Mouse (Mus musculus) cortical plate, adult 2 months (tissue): ENCODE data around the gene Btnl1. TPM values are rescaled to one million over a fixed set of nuclear protein-coding genes. Genes with fewer than 3 reads are reported as not detected.

ENCODE experiments used
- H3K27ac ChIP-seq: fragments of 200-500 bp; 2 replicates; pipeline ENCODE4 v1.5.1; 2012; ENCODE audit warnings: low read length, control low read depth, inconsistent platforms; ENCODE audit not compliant: insufficient read depth
- H3K4me1 ChIP-seq: fragments of 200-500 bp; 2 replicates; pipeline ENCODE4 v1.6.1; 2011; ENCODE audit warnings: low read length; ENCODE audit not compliant: control insufficient read depth, insufficient read depth
- H3K4me3 ChIP-seq: fragments of 200-500 bp; 2 replicates; pipeline ENCODE4 v1.5.1; 2011; ENCODE audit warnings: mild to moderate bottlenecking, low read length, control low read depth; ENCODE audit not compliant: insufficient read depth
- CTCF ChIP-seq: fragments of 200-500 bp; IDR thresholded peaks from 2 replicates; pipeline ENCODE4 v1.5.1; 2011; ENCODE audit warnings: mild to moderate bottlenecking, control low read depth, low read length; ENCODE audit not compliant: insufficient read depth; ENCODE audit errors: extremely low read depth
- POLR2A ChIP-seq: fragments of 200-500 bp; IDR thresholded peaks from 2 replicates; pipeline ENCODE4 v1.6.1; 2011; ENCODE audit warnings: mild to moderate bottlenecking, low read length, control low read depth; ENCODE audit not compliant: insufficient read depth; ENCODE audit errors: extremely low read depth
- polyA plus RNA-seq: library from polyadenylated mRNA; depleted of rRNA; stranded (reverse); fragments of >200 nt; gene quantifications from 2 replicates; pipeline ENCODE4 v1.2.3, GENCODE M21; 2012

Btnl1 gene
- polyA plus RNA-seq, 1 experiment, result not detected

DNA sequence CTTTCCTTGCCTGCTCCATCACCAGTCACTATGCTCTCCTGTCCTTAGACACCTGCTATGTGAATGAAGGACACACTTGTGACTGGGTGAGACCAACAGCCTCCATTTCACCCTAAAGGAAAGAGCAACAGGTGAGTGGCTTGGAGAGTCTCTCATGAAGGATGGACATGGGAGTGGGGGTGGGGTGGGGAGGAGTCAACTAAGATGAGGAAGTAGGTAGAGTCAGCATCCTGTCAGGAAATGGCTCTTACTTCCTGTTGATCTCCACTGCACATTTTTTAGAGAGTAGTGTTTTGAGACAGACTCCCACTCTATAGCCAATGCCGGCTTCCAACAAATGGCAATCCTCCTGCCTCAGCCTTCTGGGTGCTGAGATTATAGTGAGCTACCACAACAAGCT lies 22.0 kb upstream of the Btnl1 start:
- Histone ChIP-seq H3K4me3 (no peak overlapping the region), H3K27ac (no peak overlapping the region), H3K4me1 (no peaks in the 10 kb centered on the region)
- TF ChIP-seq POLR2A (no peak), CTCF (no peak)

DNA sequence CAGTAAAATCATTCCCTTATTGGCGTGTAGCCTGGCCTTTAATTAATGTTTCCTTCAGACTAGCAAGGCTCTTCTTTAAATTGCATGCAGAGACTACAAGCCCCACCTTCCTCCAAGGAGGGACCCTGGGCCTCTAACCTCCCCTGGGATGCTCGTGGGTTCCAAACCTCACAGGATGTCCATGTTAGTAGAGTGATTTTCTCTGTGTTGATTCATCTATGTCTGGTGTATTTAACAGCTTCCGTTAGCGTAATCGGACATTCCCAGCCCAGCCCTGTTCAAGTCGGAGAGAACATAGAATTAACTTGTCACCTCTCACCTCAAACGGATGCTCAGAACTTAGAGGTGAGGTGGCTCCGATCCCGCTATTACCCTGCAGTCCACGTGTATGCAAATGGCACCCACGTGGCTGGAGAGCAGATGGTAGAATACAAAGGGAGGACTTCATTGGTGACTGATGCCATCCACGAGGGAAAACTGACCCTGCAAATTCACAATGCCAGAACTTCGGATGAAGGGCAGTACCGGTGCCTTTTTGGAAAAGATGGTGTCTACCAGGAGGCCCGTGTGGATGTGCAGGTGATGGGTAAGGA lies 13.9 kb upstream of the Btnl1 start:
- Histone ChIP-seq H3K4me1 (no peaks in the 10 kb centered on the region), H3K27ac (no peak overlapping the region), H3K4me3 (no peak overlapping the region)
- TF ChIP-seq POLR2A (no peak), CTCF (no peak)

DNA sequence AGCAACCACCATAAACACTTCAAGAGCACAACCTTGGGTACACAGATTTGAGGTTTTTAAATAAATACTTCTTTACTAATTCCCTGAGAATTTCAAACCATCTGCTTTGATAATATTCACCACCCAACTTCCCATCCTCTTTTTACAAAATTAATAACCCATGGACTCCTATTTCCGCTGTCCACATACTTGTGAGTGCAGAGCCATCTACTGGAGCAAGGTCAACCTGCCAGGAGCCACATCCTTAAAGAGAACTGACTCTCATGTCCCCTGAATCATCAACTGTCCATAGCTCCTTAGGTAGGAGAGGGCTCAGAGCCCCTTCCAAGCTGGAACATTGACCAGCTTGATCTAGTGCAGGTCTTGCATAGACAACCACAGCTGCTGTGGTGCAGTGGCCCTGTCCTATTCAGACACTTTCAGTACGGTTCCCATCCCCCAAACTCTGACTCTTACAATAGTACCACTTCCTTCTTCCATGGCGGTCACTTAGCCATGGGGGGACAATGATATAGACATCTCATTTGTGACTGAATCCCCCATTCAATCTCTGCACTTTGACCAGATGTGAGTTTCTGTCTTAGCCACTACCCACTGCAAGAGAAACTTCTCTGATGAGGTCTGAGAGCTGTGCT lies 13.1 kb upstream of the Btnl1 start:
- Histone ChIP-seq H3K4me1 (no peaks in the 10 kb centered on the region), H3K27ac (no peak overlapping the region), H3K4me3 (no peak overlapping the region)
- no peak for TF ChIP-seq POLR2A
- no peak for TF ChIP-seq CTCF

DNA sequence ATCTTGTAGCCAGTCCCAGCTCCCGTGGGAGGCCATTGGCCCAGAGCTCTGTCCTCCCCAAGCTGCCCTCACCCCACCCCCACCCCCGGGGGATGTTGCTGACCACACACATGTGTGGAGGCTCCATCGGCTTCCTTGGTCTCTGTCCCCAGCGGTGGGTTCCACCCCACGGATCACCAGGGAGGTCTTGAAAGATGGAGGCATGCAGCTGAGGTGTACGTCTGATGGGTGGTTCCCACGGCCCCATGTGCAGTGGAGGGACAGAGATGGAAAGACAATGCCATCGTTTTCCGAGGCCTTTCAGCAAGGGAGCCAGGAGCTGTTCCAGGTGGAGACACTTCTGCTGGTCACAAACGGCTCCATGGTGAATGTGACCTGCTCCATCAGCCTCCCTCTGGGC lies 11.9 kb upstream of the Btnl1 start:
- TF ChIP-seq CTCF, result no peak
- TF ChIP-seq POLR2A, result no peak
- H3K4me3 ChIP-seq, result no peak overlapping the region
- no peak overlapping the region for H3K27ac ChIP-seq

DNA sequence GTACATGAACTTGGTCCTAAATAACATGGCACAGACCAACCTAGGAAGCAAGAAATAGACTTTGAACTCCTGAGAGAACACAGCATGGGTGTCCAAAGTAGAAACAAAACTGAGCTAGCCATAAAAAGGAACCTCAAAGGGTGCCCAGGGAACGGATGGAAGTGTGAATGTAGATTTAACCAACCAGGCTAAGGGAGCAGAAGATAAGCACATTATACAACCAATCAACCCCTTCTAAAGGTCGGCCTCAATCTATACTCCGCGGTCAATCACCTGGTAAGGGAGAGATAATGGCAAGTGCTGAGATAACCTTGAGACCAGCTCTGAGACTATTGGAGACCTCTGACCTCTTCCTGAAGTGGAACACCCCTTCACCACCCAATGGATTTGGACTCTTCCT lies 6.4 kb upstream of the Btnl1 start:
- Histone ChIP-seq H3K4me3 (no peak overlapping the region), H3K27ac (no peak overlapping the region), H3K4me1 (no peaks in the 10 kb centered on the region)
- TF ChIP-seq POLR2A, result no peak
- no peak for TF ChIP-seq CTCF

More for the DNA sequence above, 11.9 kb upstream of the Btnl1 start:
- H3K4me1 ChIP-seq, result no peaks in the 10 kb centered on the region

DNA sequence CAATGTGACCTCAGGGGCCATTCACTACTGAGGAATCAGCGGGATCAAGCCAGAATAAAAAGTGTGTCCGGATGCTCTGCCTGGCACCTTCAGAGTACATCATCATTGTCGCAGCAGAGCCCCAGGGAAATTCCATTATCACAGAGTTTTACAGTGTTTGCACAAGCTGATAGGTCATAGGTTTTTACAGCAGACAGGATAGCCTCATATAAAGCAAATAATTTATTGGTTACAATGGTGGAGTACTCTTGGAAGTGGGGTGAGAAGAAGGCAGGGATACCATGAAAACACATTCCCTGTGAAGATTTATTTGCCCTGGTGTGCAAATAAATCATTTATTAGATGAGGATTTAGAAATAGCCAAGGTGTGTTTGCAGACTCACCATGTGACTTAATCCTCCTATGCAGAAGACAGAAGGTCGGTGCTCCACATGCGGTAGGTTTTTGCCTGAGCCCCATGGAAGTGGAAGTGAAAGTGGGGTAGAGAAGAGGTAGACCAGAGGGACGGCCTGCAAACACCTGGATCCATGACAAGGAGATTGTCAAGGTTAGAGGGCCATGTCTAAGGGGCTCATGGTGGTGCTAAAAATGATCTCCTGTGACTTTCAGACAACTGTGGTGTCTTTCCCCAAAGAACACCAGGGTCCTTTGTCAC lies 3.8 kb upstream of the Btnl1 start:
- TF ChIP-seq CTCF (no peak), POLR2A (no peak)
- H3K4me3 ChIP-seq, result no peak overlapping the region
- H3K4me1 ChIP-seq, result no peaks in the 10 kb centered on the region
- no peak overlapping the region for H3K27ac ChIP-seq

DNA sequence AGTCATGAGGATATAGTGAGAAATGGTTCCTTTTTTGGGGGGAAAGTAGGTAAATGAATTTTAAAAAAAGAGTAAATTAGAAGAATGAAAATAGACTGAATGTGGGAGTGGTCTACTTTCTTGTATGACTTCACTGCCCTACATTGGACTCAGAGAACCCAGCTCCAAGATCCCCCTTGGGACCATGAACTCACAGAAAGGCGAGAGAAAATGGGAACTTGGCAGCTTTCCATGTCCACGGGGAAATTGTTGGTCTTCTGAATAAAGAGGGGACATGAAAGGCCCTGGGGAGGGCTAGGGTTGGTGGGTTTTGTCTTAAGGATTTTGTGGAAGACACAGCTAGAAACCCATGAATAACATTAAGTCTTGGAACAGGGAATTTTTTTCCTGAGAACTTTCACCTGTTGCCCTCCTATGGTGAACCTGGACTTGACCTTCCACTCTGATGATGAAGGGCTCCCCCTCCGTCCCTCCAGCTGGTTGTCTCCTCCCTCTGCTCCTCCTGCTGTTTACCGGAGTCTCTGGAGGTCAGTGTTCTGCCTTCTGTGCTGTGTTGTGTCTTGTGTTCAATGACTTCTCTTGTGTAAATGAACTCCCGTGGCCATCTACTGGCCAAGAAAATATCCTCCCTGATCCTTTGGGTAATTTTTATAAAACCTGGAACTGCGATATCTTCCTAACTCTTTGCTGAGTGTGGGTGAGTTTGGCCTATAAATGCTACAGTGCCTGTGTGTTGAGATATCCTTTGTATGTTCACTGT lies 698 bp downstream of the Btnl1 start:
- H3K4me1 ChIP-seq, result no peaks in the 10 kb centered on the region
- no peak overlapping the region for H3K4me3 ChIP-seq
- H3K27ac ChIP-seq, result no peak overlapping the region
- no peak for TF ChIP-seq CTCF
- no peak for TF ChIP-seq POLR2A

DNA sequence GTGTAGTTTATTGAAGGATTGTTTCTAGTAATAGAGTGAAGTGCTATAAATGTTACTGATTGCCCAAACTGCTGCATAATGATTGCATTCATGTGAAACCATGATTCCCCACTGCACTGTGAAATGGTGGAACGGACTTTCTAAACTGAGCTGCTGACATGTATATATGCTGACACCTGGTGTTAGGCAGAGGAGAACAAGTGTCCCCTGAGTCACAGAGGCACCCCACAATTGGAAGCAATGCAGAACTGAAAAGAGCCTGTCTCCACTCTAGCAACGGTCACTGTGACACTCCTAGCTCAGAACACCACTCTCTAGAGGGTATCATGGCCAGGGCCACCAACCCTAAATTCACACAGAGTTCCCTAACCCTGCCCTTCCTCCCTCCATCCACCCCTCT lies 1.8 kb downstream of the Btnl1 start:
- Histone ChIP-seq H3K27ac (no peak overlapping the region), H3K4me1 (no peaks in the 10 kb centered on the region), H3K4me3 (no peak overlapping the region)
- TF ChIP-seq POLR2A, result no peak
- no peak for TF ChIP-seq CTCF

DNA sequence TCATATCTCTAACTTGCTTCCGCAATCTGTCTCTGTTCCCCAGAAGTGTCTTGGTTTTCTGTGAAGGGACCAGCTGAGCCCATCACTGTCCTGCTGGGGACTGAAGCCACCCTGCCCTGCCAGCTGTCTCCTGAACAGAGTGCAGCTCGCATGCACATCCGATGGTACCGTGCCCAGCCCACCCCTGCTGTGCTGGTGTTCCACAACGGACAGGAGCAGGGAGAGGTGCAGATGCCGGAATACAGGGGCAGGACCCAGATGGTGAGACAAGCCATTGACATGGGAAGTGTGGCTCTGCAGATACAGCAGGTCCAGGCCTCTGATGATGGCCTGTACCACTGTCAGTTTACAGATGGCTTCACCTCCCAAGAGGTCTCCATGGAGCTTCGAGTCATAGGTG lies 2.5 kb downstream of the Btnl1 start:
- Histone ChIP-seq H3K4me3 (no peak overlapping the region), H3K4me1 (no peaks in the 10 kb centered on the region), H3K27ac (no peak overlapping the region)
- TF ChIP-seq CTCF, result no peak
- no peak for TF ChIP-seq POLR2A
